Mouse (Mus musculus) midbrain, embryonic 16.5 days (tissue): ENCODE measurements around the gene Zfp119b. TPM values are rescaled to one million over a fixed set of nuclear protein-coding genes. Genes with fewer than 3 reads are reported as not detected.

ENCODE experiments used
- ATAC-seq: fragments of 200-750 bp; cut with Nextera tagmentation; 2 replicates; pipeline ENCODE4 v1.8.0; 2017; ENCODE audit warnings: moderate TSS enrichment
- H3K27ac ChIP-seq: fragments of 300-500 bp; sonication (generic); 2 replicates; pipeline ENCODE4 v1.5.1; 2014; ENCODE audit warnings: mild to moderate bottlenecking, low read length, mixed read lengths
- H3K27me3 ChIP-seq: fragments of 300-500 bp; sonication (generic); 2 replicates; pipeline ENCODE4 v1.6.1; 2014; ENCODE audit warnings: low read depth, low read length, mixed read lengths; ENCODE audit not compliant: control insufficient read depth, insufficient read depth
- H3K36me3 ChIP-seq: fragments of 300-500 bp; sonication (generic); 2 replicates; pipeline ENCODE4 v1.6.1; 2014; ENCODE audit warnings: mild to moderate bottlenecking, low read length, moderate library complexity, mixed read lengths; ENCODE audit not compliant: control insufficient read depth, insufficient read depth
- H3K4me1 ChIP-seq: fragments of 300-500 bp; sonication (generic); 2 replicates; pipeline ENCODE4 v1.6.1; 2014; ENCODE audit warnings: mild to moderate bottlenecking, low read length, mixed read lengths; ENCODE audit not compliant: control insufficient read depth, insufficient read depth
- H3K4me2 ChIP-seq: fragments of 300-500 bp; sonication (generic); 2 replicates; pipeline ENCODE4 v1.6.1; 2014; ENCODE audit warnings: mild to moderate bottlenecking, low read length, mixed read lengths
- H3K4me3 ChIP-seq: fragments of 300-500 bp; sonication (generic); 2 replicates; pipeline ENCODE4 v1.5.1; 2014; ENCODE audit warnings: low read depth, mild to moderate bottlenecking, low read length, moderate library complexity, mixed read lengths
- H3K9ac ChIP-seq: fragments of 300-500 bp; sonication (generic); 2 replicates; pipeline ENCODE4 v1.6.1; 2014; ENCODE audit warnings: low read depth, low read length, mixed read lengths
- H3K9me3 ChIP-seq: fragments of 300-500 bp; sonication (generic); replicated peaks from 2 replicates; pipeline ENCODE4 v1.6.1; 2014; ENCODE audit warnings: mild to moderate bottlenecking, low read length, mixed read lengths; ENCODE audit not compliant: control insufficient read depth, poor library complexity, severe bottlenecking
- WGBS: fragments of 180-500 bp; shearing (Covaris S2); extraction: QIAGEN DNeasy Blood & Tissue Kit; methylation state at CpG from one replicate; pipeline ENCODE4 v1.1.7; 2014; 5-methylcytosine and 5-hydroxymethylcytosine counted together
- polyA plus RNA-seq: library from polyadenylated mRNA; unstranded; fragments of >200 nt; fragmentation: Nextera tagmentation; extraction: Ambion mirVana; gene quantifications from 2 replicates; pipeline ENCODE4 v1.2.1, GENCODE M21; 2015

The Zfp119b gene
- polyA plus RNA-seq, 1 experiment from 2014 or later = 10.1 TPM

- Histone ChIP-seq H3K4me2 (peak within 1 kb of the TSS; percentile 66), H3K27ac (peak within 1 kb of the TSS; percentile 89), H3K4me3 (peak within 1 kb of the TSS; percentile 51), H3K27me3 (no peaks in the 10 kb centered on the region), H3K36me3 (0 out of 2 replicates have a peak, but pooled peaks cover 3% of the 10 kb centered on the region), H3K4me1 (peaks cover 31% of the 10 kb centered on the region), H3K9ac (peak within 1 kb of the TSS; percentile 57), H3K9me3 (no peaks in the 10 kb centered on the region)
- peak; percentile 90 for ATAC-seq
- under 1% methylated on average over 46 of the region's 46 CpGs for WGBS
These were observed 9.8 kb upstream of the Zfp119b start, which contains the start of gene Yju2 for GRCm38 (mm10) chr17:55958918-55959728. TSS of gene Yju2 (plus strand) at chr17:55959099.

- Histone ChIP-seq H3K4me1 (peaks cover 31% of the 10 kb centered on the region), H3K9ac (peak overlapping the region; percentile 55), H3K4me2 (peak overlapping the region; percentile 66), H3K9me3 (no peaks in the 10 kb centered on the region), H3K4me3 (peak overlapping the region; percentile 51), H3K27me3 (no peaks in the 10 kb centered on the region), H3K36me3 (0 out of 2 replicates have a peak, but pooled peaks cover 3% of the 10 kb centered on the region), H3K27ac (peak overlapping the region; percentile 89)
- ATAC-seq = no peak
- 22% methylated on average over 2 of the region's 2 CpGs for WGBS
These were observed 9.2 kb upstream of the Zfp119b start for GRCm38 (mm10) chr17:55958584-55958886.

GRCm38 (mm10) chr17:55957726-55958583 is 8.7 kb upstream of the Zfp119b start:
- Histone ChIP-seq H3K36me3 (0 out of 2 replicates have a peak, but pooled peaks cover 3% of the 10 kb centered on the region), H3K27me3 (no peaks in the 10 kb centered on the region), H3K9ac (peak overlapping the region; percentile 55), H3K4me3 (peak overlapping the region; percentile 51), H3K4me2 (peak overlapping the region; percentile 66), H3K4me1 (peaks cover 31% of the 10 kb centered on the region), H3K9me3 (no peaks in the 10 kb centered on the region), H3K27ac (peak overlapping the region; percentile 89)
- ATAC-seq = no peak
- 85% methylated on average over 13 of the region's 13 CpGs for WGBS

- H3K9me3 ChIP-seq = no peaks in the 10 kb centered on the region
- no peaks in the 10 kb centered on the region for H3K27me3 ChIP-seq
- ATAC-seq = no peak
- peak overlapping the region; percentile 3; the same call in 1 of the 2 replicates for H3K4me3 ChIP-seq
- peak overlapping the region; percentile 26; the same call in 1 of the 2 replicates for H3K9ac ChIP-seq
- 14% methylated on average over 9 of the region's 9 CpGs for WGBS
- peaks cover 31% of the 10 kb centered on the region for H3K4me1 ChIP-seq
- H3K27ac ChIP-seq = peak overlapping the region; percentile 60; the same call in 1 of the 2 replicates
- 0 out of 2 replicates have a peak, but pooled peaks cover 3% of the 10 kb centered on the region for H3K36me3 ChIP-seq
- peak overlapping the region; percentile 52 for H3K4me2 ChIP-seq
These were observed 7.9 kb upstream of the Zfp119b start for GRCm38 (mm10) chr17:55957168-55957567.

GRCm38 (mm10) chr17:55956591-55956990 is 7.3 kb upstream of the Zfp119b start:
- Histone ChIP-seq H3K4me1 (peaks cover 31% of the 10 kb centered on the region), H3K9me3 (no peaks in the 10 kb centered on the region), H3K9ac (peak overlapping the region; percentile 51), H3K36me3 (no peaks in the 10 kb centered on the region), H3K27me3 (no peaks in the 10 kb centered on the region), H3K4me2 (peak overlapping the region; percentile 52), H3K4me3 (peak overlapping the region; percentile 42), H3K27ac (peak overlapping the region; percentile 61)
- ATAC-seq = peak; percentile 4; the same call in 1 of the 2 replicates
- WGBS = 31% methylated on average over 6 of the region's 6 CpGs

GRCm38 (mm10) chr17:55956129-55956528 is 6.8 kb upstream of the Zfp119b start:
- H3K9me3 ChIP-seq = no peaks in the 10 kb centered on the region
- H3K36me3 ChIP-seq = no peaks in the 10 kb centered on the region
- no peaks in the 10 kb centered on the region for H3K27me3 ChIP-seq
- peak overlapping the region; percentile 51 for H3K9ac ChIP-seq
- 1% methylated on average over 26 of the region's 26 CpGs for WGBS
- peak overlapping the region; percentile 61 for H3K27ac ChIP-seq
- H3K4me3 ChIP-seq = peak overlapping the region; percentile 42
- ATAC-seq = peak; percentile 44
- H3K4me1 ChIP-seq = peaks cover 31% of the 10 kb centered on the region
- peak overlapping the region; percentile 52 for H3K4me2 ChIP-seq

- Histone ChIP-seq H3K9ac (no peak overlapping the region), H3K36me3 (no peaks in the 10 kb centered on the region), H3K4me1 (peaks cover 26% of the 10 kb centered on the region), H3K27ac (no peak overlapping the region), H3K4me2 (no peak overlapping the region), H3K4me3 (no peak overlapping the region), H3K9me3 (no peaks in the 10 kb centered on the region), H3K27me3 (no peaks in the 10 kb centered on the region)
- 37% methylated on average over 16 of the region's 16 CpGs for whole genome bisulfite sequencing
- ATAC-seq = no peak
These were observed 4.9 kb upstream of the Zfp119b start for GRCm38 (mm10) chr17:55954229-55954628.

GRCm38 (mm10) chr17:55953751-55954150 is 4.5 kb upstream of the Zfp119b start:
- peaks cover 26% of the 10 kb centered on the region for H3K4me1 ChIP-seq
- ATAC-seq = no peak
- no peak overlapping the region for H3K27ac ChIP-seq
- H3K9me3 ChIP-seq = no peaks in the 10 kb centered on the region
- H3K9ac ChIP-seq = no peak overlapping the region
- no peak overlapping the region for H3K4me2 ChIP-seq
- no peaks in the 10 kb centered on the region for H3K27me3 ChIP-seq
- WGBS = 78% methylated on average over 6 of the region's 6 CpGs
- no peaks in the 10 kb centered on the region for H3K36me3 ChIP-seq
- no peak overlapping the region for H3K4me3 ChIP-seq
